Mouse (Mus musculus): Measurements from ENCODE around the gene BC024978. TPM values are rescaled to one million over a fixed set of nuclear protein-coding genes. Genes with fewer than 3 reads are reported as not detected.

Gene BC024978
- polyA plus RNA-seq, 2 experiments: 0.56 to 1.9 TPM

DNA sequence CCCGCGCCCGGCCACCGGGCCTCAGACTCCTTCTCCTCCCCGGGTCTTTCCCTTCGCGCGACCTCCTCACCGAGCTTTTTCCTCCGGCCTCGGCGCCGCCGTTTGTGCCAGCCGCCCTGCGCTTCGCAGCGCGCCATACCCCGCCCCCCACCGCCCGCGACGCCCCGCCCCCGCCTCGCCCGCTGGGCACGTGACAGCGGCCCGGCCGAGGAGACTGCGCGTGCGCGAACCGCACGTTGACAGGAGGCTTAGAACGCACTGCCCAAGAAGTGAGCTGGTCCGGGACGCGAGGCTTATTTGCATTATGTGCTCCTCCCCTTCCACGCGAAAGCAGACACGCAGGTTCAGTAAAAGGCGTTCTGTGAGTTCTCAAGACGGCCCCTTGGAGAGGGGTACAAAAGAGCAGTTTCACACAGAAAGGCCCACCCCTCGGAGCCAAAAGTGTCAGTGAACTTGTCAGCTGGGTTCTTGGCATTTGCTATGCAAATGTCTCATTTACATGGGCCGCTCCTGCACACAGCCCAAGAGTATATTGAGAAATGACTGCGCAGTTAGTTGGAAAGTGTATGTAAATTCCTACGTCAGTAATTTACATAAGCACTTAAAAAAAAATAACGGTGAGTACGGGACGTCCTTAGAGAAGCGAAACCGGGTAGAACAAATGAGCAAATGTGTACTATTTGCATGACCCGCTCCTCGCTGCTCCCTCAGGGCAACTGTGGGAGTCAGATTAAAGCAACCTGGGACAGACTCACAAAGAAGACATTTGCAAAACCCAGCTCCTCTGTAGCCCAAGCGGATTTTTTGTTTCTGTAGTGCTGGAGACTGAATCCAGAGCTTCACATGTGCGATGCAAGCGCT is 28.7 kb upstream of the BC024978 start, which contains the start of gene Egln2:
TSS of gene Egln2 (minus strand) at position 189 of the 861 bp plus-strand sequence.
- TF ChIP-seq CTCF (IDR thresholded peaks at IDR 0.05; ENCODE audit: low read depth) (no peak), EP300 (IDR thresholded peaks at IDR 0.05; ENCODE audit: low read depth) (no peak)
- peak within 1 kb of the TSS; percentile 66 for H3K27ac ChIP-seq
- H3K36me3 ChIP-seq (replicated peaks; ENCODE audit: control insufficient read depth, insufficient read depth, low read depth): no peaks in the 10 kb centered on the region
- under 1% methylated on average over 61 of the region's 61 CpGs for WGBS (ENCODE audit: insufficient replicate concordance)
- peak within 1 kb of the TSS; percentile 77 to 84 for H3K4me3 ChIP-seq (ENCODE audit: insufficient read depth in 1 of 2, low read depth in 2 of 2, low read length in 2 of 2)
- DNase-seq (ENCODE audit: low read depth in 3 of 3, low spot score in 3 of 3) (peak; percentile 85 to 88 (median 87)), ATAC-seq (ENCODE audit: insufficient read depth) (peak; percentile 85)
- peak within 1 kb of the TSS; percentile 78 for H3K4me2 ChIP-seq (ENCODE audit: low read depth)
- H3K4me1 ChIP-seq (replicated peaks; ENCODE audit: control insufficient read depth in 2 of 2, insufficient read depth in 2 of 2, low read length in 1 of 2): peaks cover 0 to 12% of the 10 kb centered on the region in 2 experiments; a peak in 3 of 4 replicates
- peak within 1 kb of the TSS; percentile 74 for H3K9ac ChIP-seq (replicated peaks)
- no peaks in the 10 kb centered on the region for H3K27me3 ChIP-seq (ENCODE audit: control insufficient read depth, insufficient read depth, low read length)
- H3K9me3 ChIP-seq (ENCODE audit: control insufficient read depth, low read length): no peaks in the 10 kb centered on the region

DNA sequence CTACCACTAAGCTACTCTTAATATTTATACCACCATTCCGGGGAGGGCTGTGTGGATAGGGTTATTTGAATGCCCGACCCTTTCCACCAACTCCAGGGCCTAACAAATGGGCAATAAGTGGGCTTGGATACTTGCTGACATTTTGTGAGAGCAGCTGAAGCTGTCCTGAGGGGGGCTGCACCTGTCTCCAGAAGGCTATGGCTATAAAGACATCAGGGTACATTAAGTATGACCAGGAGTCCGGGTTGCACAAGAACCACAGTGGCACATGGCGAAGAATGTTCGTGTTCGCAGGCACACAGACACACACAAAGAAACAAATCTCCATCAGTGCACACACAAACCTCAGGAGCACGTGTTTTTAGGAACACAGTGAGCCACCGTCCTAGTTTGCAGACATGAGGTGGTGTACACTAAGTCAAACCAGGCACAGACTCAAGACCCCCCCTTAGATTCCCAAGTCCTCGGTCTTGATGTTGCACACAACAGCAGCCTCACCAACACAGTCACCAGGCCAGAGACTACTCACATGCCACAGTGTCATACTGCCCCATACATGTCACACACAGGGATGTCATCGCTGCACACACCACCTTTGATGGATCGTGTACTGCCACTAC is 28.0 kb upstream of the BC024978 start:
- H3K9me3 ChIP-seq (ENCODE audit: control insufficient read depth, low read length): no peaks in the 10 kb centered on the region
- DNase-seq (ENCODE audit: low read depth in 3 of 3, low spot score in 3 of 3) (no peak), ATAC-seq (ENCODE audit: insufficient read depth) (no peak)
- no peaks in the 10 kb centered on the region for H3K27me3 ChIP-seq (ENCODE audit: control insufficient read depth, insufficient read depth, low read length)
- H3K4me1 ChIP-seq (replicated peaks; ENCODE audit: control insufficient read depth in 2 of 2, insufficient read depth in 2 of 2, low read length in 1 of 2): peaks cover 0 to 12% of the 10 kb centered on the region in 2 experiments; a peak in 3 of 4 replicates
- H3K36me3 ChIP-seq (replicated peaks; ENCODE audit: control insufficient read depth, insufficient read depth, low read depth): no peaks in the 10 kb centered on the region
- WGBS (ENCODE audit: insufficient replicate concordance): 68% methylated on average over 11 of the region's 11 CpGs
- no peak for TF ChIP-seq CTCF (IDR thresholded peaks at IDR 0.05; ENCODE audit: low read depth)
- TF ChIP-seq EP300 (IDR thresholded peaks at IDR 0.05; ENCODE audit: low read depth): no peak
- H3K4me2 ChIP-seq (ENCODE audit: low read depth): peak overlapping the region; percentile 78
- peak overlapping the region; percentile 66 for H3K27ac ChIP-seq
- peak overlapping the region; percentile 77 to 84 for H3K4me3 ChIP-seq (ENCODE audit: insufficient read depth in 1 of 2, low read depth in 2 of 2, low read length in 2 of 2)
- peak overlapping the region; percentile 72 for H3K9ac ChIP-seq (replicated peaks)

DNA sequence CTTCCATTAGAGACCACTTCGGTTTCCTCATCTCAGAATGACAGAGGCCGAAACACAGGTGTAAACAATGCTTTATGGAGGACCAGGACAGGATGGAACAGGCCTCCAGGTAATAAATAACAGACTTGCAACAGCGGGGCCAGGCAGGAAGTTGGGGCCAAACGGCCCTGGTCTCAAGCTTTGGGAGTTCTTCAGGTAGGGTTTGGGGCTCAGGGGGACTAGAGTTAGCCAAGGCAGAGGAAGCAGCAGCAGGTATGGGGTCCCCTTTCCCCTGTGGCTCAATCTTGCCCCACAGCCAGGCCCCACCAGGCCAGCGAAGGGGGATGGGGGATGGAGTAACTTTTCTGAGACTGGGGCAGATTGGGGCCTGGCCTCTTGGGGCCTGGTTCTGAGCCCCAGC is 27.2 kb upstream of the BC024978 start:
- peaks cover 0 to 12% of the 10 kb centered on the region in 2 experiments; a peak in 3 of 4 replicates for H3K4me1 ChIP-seq (replicated peaks; ENCODE audit: control insufficient read depth in 2 of 2, insufficient read depth in 2 of 2, low read length in 1 of 2)
- H3K27me3 ChIP-seq (ENCODE audit: control insufficient read depth, insufficient read depth, low read length): no peaks in the 10 kb centered on the region
- WGBS (ENCODE audit: insufficient replicate concordance): 67% methylated on average over 5 of the region's 5 CpGs
- TF ChIP-seq CTCF (IDR thresholded peaks at IDR 0.05; ENCODE audit: low read depth): no peak
- ATAC-seq (ENCODE audit: insufficient read depth) (no peak), DNase-seq (ENCODE audit: low read depth in 3 of 3, low spot score in 3 of 3) (no peak)
- no peak overlapping the region for H3K27ac ChIP-seq
- no peak overlapping the region for H3K4me3 ChIP-seq (ENCODE audit: insufficient read depth in 1 of 2, low read depth in 2 of 2, low read length in 2 of 2)
- no peak overlapping the region for H3K4me2 ChIP-seq (ENCODE audit: low read depth)
- no peak overlapping the region for H3K9ac ChIP-seq (replicated peaks)
- H3K36me3 ChIP-seq (replicated peaks; ENCODE audit: control insufficient read depth, insufficient read depth, low read depth): no peaks in the 10 kb centered on the region
- no peaks in the 10 kb centered on the region for H3K9me3 ChIP-seq (ENCODE audit: control insufficient read depth, low read length)

DNA sequence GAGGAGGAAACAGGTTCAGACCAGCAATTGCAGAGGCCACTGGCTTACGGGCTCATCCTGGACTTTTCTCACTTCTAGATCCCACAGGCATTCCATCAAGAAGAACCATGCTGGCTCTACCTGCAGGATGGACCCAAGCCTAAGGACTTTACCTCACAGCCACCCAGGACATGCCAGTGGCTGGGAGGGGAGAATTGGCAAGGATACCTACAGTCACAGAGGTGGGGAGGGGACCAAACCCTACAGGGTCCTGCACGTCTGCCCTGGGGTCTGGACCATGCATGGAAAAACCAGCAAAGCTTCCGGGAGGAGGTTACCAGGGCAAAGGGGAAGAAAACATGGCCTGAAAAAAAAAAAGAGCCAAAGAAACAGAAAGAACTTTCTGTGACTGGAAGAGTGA is 24.6 kb upstream of the BC024978 start:
- Histone ChIP-seq H3K4me1 (replicated peaks; ENCODE audit: control insufficient read depth in 2 of 2, insufficient read depth in 2 of 2, low read length in 1 of 2) (peaks cover 0 to 12% of the 10 kb centered on the region in 2 experiments; a peak in 3 of 4 replicates), H3K4me2 (ENCODE audit: low read depth) (no peak overlapping the region), H3K27ac (no peak overlapping the region), H3K36me3 (replicated peaks; ENCODE audit: control insufficient read depth, insufficient read depth, low read depth) (no peaks in the 10 kb centered on the region), H3K9me3 (ENCODE audit: control insufficient read depth, low read length) (no peaks in the 10 kb centered on the region), H3K9ac (replicated peaks) (no peak overlapping the region), H3K4me3 (ENCODE audit: insufficient read depth in 1 of 2, low read depth in 2 of 2, low read length in 2 of 2) (no peak overlapping the region), H3K27me3 (ENCODE audit: control insufficient read depth, insufficient read depth, low read length) (no peaks in the 10 kb centered on the region)
- WGBS (ENCODE audit: insufficient replicate concordance): 68% methylated on average over 3 of the region's 3 CpGs
- no peak for DNase-seq (ENCODE audit: low read depth in 3 of 3, low spot score in 3 of 3)
- TF ChIP-seq EP300 (IDR thresholded peaks at IDR 0.05; ENCODE audit: low read depth): no peak
- TF ChIP-seq CTCF (IDR thresholded peaks at IDR 0.05; ENCODE audit: low read depth): no peak
- no peak for ATAC-seq (ENCODE audit: insufficient read depth)

DNA sequence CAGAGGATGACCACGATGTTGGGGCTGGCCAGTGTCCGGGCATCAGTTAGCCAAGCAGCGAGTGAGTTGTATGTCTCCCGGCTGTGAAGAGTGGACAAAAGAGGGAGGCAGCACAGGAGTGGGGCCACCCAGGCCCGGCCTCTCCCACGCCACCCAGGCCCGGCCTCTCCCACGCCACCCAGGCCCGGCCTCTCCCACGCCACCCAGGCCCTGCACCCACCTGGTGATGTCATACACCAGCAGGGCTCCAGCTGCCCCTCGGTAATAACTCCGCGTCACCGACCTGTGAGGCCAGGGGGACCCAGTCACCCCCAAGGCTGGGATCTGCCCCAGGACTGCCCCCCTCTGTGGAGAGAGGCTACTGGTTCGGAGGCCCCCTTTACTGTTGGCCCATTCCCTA is 21.1 kb upstream of the BC024978 start:
- H3K9me3 ChIP-seq (ENCODE audit: control insufficient read depth, low read length): no peaks in the 10 kb centered on the region
- TF ChIP-seq EP300 (IDR thresholded peaks at IDR 0.05; ENCODE audit: low read depth) (no peak), CTCF (IDR thresholded peaks at IDR 0.05; ENCODE audit: low read depth) (no peak)
- H3K4me1 ChIP-seq (replicated peaks; ENCODE audit: control insufficient read depth in 2 of 2, insufficient read depth in 2 of 2, low read length in 1 of 2): peaks cover 8 to 11% of the 10 kb centered on the region in 2 experiments
- 87% methylated on average over 15 of the region's 15 CpGs for WGBS (ENCODE audit: insufficient replicate concordance)
- no peaks in the 10 kb centered on the region for H3K27me3 ChIP-seq (ENCODE audit: control insufficient read depth, insufficient read depth, low read length)
- no peak overlapping the region for H3K9ac ChIP-seq (replicated peaks)
- no peak overlapping the region for H3K27ac ChIP-seq
- DNase-seq (ENCODE audit: low read depth in 3 of 3, low spot score in 3 of 3): no peak
- no peak overlapping the region for H3K4me3 ChIP-seq (ENCODE audit: insufficient read depth in 1 of 2, low read depth in 2 of 2, low read length in 2 of 2)
- H3K36me3 ChIP-seq (replicated peaks; ENCODE audit: control insufficient read depth, insufficient read depth, low read depth): no peaks in the 10 kb centered on the region
- H3K4me2 ChIP-seq (ENCODE audit: low read depth): no peak overlapping the region
- ATAC-seq (ENCODE audit: insufficient read depth): no peak
